27 mouse cellular contexts compared by ENCODE assay signal in the genomic region with DNA sequence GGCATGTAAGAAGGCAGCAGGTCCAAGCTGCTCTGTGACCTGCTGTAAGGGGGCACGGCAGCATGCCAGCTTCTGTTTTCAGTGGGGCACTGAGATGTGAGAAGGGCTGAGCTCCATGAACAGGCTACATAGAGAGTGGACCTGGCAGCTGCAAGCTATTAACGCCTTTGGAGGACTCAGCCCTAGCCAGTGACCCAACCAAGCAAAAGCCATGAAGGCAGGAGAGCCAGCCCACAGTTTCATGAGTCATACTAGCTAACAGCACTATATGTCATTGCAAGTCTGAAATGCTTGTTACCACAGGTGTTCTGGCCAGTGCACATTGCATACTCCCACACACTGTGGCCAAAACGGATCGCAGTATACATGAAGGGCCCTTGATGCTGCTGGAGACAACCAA. TPM values are rescaled to one million over a fixed set of nuclear protein-coding genes. Genes with fewer than 3 reads are reported as not detected.
DNase-seq lines count a peak whose midpoint lies in the region; ATAC-seq lines count a peak whose summit lies in the region.
"Had no signal": no experiment of that assay in that cellular context is flagged by ENCODE, and none has a peak within 500 bp of the region (broad histone marks: within the 10 kb centered on the region; RNA-seq: fewer than 3 reads in every experiment).

No protein-coding gene starts in this region.

- no peak for DNase-seq in lung, postnatal 10 days
- peak; percentile 51 for DNase-seq in Muller cell, postnatal 12 days (ENCODE audit: inconsistent ontology term)
- peak; percentile 61 for DNase-seq in fibroblast of lung, adult 2 months (ENCODE audit: low read depth)
- no peak for DNase-seq in spleen, postnatal 14 days (ENCODE audit: low spot score in 2 of 2)
- DNase-seq in frontal cortex, postnatal 25 days (ENCODE audit: low spot score in 2 of 2), result no peak
- DNase-seq: adrenal gland, adult 8-10 months; cerebellum, adult 8-10 months; cerebellum, postnatal 25 days; forebrain, postnatal 0 days; heart, adult 2 months; heart, postnatal 4 days; kidney, postnatal 14 days; layer of hippocampus, adult 9-11 months; lung, postnatal 14 days; midbrain, embryonic 14.5 days; right cerebral cortex, postnatal 25 days; thymus, adult 18-20 months; thymus, postnatal 25 days had no signal

- peaks cover 66% of the 10 kb centered on the region for H3K4me1 ChIP-seq in lung, embryonic 15.5 days

- H3K9me3 ChIP-seq in lung, embryonic 15.5 days, result no peaks in the 10 kb centered on the region
- H3K9me3 ChIP-seq: heart, embryonic 12.5 days; limb, embryonic 13.5 days had no signal

- no peak overlapping the region for H3K4me3 ChIP-seq in lung, embryonic 15.5 days
- H3K4me3 ChIP-seq: heart, adult 2 months; heart, embryonic 12.5 days; limb, embryonic 13.5 days had no signal

- H3K27me3 ChIP-seq in lung, embryonic 15.5 days, result no peaks in the 10 kb centered on the region
- H3K27me3 ChIP-seq: heart, embryonic 12.5 days; limb, embryonic 13.5 days had no signal

- H3K9ac ChIP-seq in lung, embryonic 15.5 days, result no peak overlapping the region
- H3K9ac ChIP-seq: forebrain, postnatal 0 days; heart, embryonic 12.5 days; hindbrain, embryonic 14.5 days; limb, embryonic 13.5 days had no signal

- ATAC-seq in lung, embryonic 15.5 days (ENCODE audit: borderline replicate concordance, extremely low read depth, low FRiP score, low TSS enrichment), result no peak
- ATAC-seq in granulocyte monocyte progenitor cell, adult 5-6 weeks (replicated peaks; ENCODE audit: poor library complexity, severe bottlenecking), result no peak
- ATAC-seq: forebrain, postnatal 0 days; intestine, postnatal 0 days had no signal

- 74% methylated on average over 4 of the region's 4 CpGs for WGBS in lung, embryonic 15.5 days

- H3K36me3 ChIP-seq in lung, embryonic 15.5 days, result no peaks in the 10 kb centered on the region
- H3K36me3 ChIP-seq: heart, embryonic 12.5 days; limb, embryonic 13.5 days had no signal

- H3K27ac ChIP-seq in lung, embryonic 15.5 days, result 0 out of 2 replicates have a peak overlapping the region, but pooled peaks have one; percentile 19
- H3K27ac ChIP-seq: heart, adult 2 months; hindbrain, embryonic 14.5 days; limb, embryonic 13.5 days; stomach, postnatal 0 days had no signal

- no peak overlapping the region for H3K4me2 ChIP-seq in lung, embryonic 15.5 days
- H3K4me2 ChIP-seq: heart, embryonic 12.5 days; hindbrain, embryonic 14.5 days; limb, embryonic 13.5 days; liver, embryonic 11.5 days had no signal

RNA-seq across cellular contexts. Expression of a gene that starts 41.3 kb away (rescaled TPM):
- 19.6 and 21.2 TPM in 2 replicates for polyA plus RNA-seq in lung, embryonic 15.5 days (2015; fragmentation: Nextera tagmentation; extraction: Ambion mirVana)
- total RNA-seq in granulocyte monocyte progenitor cell, adult 5-6 weeks (2014; fragmentation: Nextera tagmentation), result not detected in 2 replicates
- total RNA-seq in granulocyte monocyte progenitor cell, adult 5-6 weeks (2017), result not detected in 2 replicates
- total RNA-seq: MEL had no signal

Comparison
In these comparisons a context has a peak if more than half of its experiments do, and no peak if none do; other contexts are left out.
1. DNase-seq: peak in Muller cell, postnatal 12 days (single experiment) and fibroblast of lung, adult 2 months (single experiment); none in lung, postnatal 10 days (single experiment), spleen, postnatal 14 days (0 of 2) and frontal cortex, postnatal 25 days (0 of 2).